Mouse (Mus musculus) forelimb bud, embryonic 11.5 days (tissue): ENCODE data around the gene Pbx1.
"Not testable (repeated sequence)": the region's sequence is repeated elsewhere in the genome, so short reads cannot be mapped to it uniquely, and the experiment has no call there.

Experiments used
- DNase-seq: peaks from one replicate; pipeline ENCODE4 v3.0.0-alpha.2; 2012; ENCODE audit warnings: low read depth, low spot score

Gene Pbx1

DNA sequence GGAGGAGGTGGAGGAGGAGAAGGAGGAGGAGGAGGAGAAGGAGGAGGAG lies at the start of gene Pbx1:
TSS of gene Pbx1 (minus strand) at position 39 of the 49 bp plus-strand sequence.
- DNase-seq: not testable (repeated sequence)

DNA sequence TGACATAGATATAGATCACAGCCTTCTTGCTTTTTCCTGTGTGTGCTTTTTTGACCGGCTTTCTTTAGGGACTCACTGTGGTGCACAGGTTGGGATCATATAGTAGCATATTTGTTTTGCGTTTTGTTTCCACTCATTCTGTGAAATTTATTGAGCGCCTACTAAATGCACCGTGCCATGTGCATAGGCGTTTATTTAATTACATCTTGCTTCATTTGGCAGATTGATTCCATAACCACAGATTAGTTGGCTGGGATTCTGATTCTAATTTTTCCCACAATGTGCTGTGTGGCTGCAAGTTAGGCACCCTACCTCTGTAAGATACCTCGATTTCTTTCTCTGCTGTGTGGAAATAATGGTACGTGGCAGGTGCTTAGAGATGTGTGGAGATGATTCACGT lies 47.6 kb upstream of the Pbx1 start:
- no peak for DNase-seq

GRCm38 (mm10) chr1:168478829-168479228 lies 46.8 kb upstream of the Pbx1 start:
- DNase-seq: no peak

DNA sequence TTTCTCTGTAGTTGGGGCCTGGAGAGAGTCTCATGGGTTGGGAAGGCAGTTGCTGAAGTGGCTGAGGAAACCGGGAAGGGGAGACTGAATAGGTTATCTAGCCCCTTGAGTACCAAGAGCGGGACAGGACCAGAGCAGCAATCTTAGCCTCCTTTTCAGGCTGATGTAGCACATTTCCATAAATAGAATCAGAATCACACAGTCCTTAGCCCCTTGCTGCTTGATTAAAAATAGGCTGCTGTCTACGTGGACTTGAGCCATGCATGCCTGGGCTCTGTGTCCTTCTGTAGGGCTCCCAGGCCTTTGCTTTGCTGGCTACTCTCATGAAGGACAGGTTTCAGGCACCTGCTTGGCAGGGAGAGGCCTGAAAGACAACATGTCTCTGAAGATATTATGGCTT lies 44.8 kb upstream of the Pbx1 start:
- DNase-seq: no peak

DNA sequence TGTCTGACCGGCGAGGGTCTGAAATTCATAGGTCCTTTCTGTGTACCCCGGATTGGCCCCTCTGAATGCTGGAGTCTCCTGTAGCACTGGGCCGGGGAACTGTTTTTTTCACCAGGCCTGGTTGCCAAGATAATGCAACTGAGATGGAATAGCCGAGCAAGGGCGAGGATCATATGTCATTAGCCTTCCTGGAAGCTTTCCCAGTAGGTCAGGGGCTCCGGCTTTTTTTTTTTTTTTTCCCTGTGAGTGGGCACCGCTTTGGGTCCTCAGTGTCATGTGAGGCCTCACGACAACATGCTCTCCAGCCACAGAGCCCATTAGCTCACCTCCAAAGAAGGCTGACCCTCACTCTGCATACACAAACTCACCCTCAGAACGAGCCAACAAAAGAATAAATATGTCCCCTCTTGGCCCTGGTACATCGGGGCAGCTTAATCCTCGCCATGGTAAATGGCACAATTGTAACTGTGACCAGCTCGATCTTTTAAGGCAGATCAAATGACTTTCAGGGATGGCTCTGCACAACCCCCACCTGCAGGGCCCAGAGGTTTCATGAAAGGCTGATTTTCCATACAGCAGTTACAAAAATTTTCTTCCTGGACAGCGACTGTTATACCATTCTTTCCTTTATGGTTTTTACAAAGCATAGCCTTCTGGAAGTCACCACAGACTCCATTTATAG lies 44.3 kb upstream of the Pbx1 start:
- DNase-seq: no peak

GRCm38 (mm10) chr1:168475579-168476208 lies 43.6 kb upstream of the Pbx1 start:
- DNase-seq: no peak

GRCm38 (mm10) chr1:168473255-168474069 lies 41.4 kb upstream of the Pbx1 start:
- DNase-seq: no peak

- DNase-seq: no peak
These were observed 40.6 kb upstream of the Pbx1 start for GRCm38 (mm10) chr1:168472545-168473254.

DNA sequence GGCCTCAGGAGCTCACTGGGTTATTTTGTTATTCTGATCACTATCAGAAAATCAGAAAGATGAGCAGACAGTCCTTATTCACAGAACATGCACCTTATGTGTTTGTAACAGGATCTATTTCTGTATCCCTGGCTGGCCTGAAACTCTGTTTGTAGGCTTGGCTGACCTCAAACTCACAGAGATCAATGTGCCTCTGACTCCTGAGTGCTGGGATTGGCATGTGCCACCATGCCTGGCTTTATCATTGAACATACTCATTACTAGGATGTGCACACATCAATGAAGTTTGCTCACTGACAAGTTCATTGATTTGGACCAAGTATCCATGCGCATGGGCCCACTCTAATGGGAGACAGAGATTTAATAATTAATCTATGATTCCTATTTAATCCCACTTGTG lies 27.4 kb upstream of the Pbx1 start:
- DNase-seq: no peak

DNA sequence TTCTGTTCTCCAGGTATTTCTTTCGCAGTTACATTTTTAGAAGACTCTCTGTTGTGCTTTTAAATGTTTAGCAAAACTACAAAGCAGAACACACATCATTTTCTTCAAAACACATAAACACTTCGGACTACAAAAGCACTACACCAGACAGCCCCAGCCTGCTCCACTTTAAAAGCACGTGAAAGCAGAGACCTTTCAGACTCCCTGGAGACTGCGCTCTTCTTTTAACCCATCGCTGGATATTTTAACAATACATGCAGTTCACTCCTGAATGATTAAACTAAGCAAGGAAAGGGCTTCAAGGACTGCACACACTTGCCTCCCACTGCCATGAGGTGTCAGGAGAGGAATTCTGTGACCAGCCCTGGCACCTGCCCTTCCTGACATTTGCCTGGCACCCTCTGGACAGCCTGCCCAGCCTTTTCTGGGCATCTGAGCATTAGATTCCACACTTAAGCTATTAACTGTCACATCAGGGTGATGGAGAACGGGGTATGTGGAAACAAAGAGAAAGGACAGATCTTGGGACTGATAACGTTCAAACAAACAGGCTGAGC lies 25.2 kb upstream of the Pbx1 start:
- no peak for DNase-seq

DNA sequence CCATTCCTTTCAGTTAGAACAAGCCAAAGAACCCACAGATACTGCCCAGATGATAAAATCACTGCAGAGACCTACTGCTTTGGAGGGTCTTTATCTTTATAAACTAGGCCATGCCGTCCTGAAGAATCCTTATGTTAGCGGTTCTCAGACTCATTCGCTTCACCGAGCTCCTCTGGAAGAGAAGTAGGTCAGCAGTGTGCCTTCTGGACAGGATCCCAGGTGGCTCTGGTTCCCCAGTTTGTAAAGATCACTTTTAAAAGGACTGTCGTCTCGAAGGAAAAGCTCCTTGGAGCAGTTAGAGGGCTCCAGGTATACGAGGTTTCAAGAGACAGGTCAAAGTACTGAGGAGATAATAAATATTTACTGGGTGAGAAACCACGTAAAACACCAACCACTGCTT lies 23.1 kb upstream of the Pbx1 start:
- DNase-seq: peak; percentile 17

DNA sequence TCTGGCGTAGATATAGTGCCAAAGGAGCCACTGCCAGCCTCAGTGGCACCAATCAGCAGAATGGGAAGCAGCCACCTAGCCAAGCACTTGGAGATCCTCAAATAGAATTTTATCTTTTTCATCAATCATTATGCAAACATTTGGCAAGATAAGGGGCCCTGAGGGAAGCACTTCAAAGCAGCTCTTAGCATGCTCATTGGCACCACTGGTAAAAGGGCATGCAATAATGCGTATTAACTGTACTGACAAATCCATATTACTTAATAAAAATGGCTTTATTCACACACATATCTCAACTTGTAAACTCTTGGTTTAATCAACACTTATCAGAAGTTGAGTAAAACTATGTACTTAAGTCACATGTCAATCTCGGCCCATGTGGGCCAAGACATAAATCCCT lies 1.6 kb upstream of the Pbx1 start:
- no peak for DNase-seq

DNA sequence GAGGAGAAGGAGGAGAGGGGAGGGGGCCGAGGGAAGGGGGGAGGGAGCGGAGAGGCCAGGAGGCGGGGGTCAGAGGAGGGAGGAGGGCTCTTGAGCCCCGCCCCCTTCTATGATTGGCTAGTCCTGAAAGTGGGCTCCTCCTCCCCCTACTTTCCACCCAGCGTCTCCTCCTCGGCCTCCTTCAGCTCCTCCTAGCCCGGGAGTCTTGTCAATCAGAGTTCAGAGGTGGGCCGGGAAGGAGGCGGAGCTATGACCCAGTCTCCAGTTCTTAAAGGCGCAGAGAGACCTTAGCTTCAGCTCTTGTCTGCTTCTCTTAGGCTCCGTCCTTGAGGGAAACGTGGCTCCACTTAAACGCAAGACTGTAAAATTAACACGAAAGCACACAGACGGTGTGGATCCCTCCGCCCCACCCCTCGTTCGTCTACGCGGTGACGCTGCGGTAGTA lies 233 bp upstream of the Pbx1 start:
- peak; percentile 99 for DNase-seq

DNA sequence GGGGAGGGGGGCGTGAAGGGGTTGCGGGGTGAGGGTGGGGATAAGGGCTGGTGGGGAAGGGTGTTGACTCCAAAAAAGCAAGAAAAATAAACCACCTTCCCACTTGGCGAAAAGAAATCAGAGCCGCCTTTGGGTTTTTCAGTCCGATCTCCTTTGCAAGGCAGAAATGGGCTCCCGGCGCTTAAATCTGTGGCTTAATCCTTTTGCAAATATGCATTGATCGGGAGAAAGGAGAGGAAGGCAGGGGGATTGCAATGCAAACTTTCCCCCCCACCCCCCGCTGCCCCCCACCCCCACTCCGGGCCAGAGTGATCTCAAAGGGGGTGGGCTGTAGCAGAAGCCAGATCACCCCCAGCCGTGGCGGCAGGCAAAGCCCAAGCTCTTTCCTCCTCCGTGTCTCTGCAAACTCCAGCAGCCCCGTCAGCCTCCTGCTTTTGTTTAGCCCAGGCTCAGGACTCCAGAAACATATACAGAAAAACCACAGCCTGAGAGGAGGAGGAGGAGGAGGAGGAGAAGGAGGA lies 299 bp downstream of the Pbx1 start:
- DNase-seq: peak; percentile 57

- DNase-seq: no peak
These were observed 981 bp downstream of the Pbx1 start for GRCm38 (mm10) chr1:168430868-168431710.

GRCm38 (mm10) chr1:168429856-168430644 lies 2.0 kb downstream of the Pbx1 start:
- no peak for DNase-seq

DNA sequence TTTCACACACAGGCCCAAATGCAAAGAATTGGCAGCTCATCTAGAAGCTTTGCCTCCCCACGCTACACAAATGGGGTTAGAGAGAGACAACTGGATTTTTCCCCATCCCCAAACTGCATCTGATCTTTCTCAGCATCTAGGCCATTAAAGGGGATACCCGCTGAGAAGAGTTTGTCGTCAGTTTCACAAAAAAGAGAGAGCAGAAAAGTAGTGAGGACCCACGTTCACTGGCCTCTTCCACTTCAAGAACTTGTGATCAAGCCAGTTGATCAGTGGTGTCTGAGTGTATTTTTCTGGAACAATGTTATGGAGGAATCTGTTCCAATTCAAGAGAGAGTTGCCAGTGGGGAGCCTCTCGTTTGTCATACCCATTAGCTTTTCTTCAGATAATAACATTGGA lies 2.7 kb downstream of the Pbx1 start:
- no peak for DNase-seq

DNA sequence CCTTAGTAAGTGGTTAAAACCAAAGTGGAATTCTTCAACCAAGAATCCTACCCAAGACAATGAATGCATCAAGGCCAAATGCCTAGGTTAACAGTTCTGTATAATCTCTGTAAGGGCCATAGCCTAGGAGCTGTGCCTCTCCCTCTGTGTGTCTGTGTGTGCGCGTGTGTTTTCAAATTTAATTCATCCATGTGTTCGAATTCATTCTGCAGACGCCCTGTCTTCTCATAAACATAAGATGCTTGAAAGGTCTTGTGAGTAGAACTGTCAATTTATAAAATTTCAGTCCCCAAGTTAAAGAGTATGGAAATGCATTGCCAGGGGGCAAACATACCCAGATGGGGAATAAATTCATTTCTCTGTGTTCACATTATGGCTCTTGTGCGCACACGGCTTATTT lies 3.8 kb downstream of the Pbx1 start:
- DNase-seq: no peak

GRCm38 (mm10) chr1:168427596-168427995 lies 4.5 kb downstream of the Pbx1 start:
- no peak for DNase-seq

DNA sequence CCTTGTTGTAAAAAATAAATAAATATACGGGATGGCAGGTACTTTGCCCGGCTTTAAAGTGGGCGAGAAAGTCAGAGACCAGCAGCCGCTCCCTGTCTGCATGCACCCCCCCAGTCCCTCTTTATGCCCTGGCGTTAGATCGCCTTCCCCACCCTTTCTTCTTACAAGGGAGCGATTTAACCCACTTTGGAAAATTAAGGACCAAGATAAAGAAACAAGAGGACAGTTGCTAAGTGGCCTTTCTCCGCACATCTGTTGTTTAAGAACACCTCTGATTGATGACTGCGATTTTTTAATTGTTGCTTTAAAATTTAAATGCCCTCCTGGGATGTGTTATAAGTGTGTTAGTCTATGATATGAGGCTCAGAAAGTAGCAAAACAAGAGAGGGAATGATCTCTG lies 5.2 kb downstream of the Pbx1 start:
- DNase-seq: no peak
